Mouse (Mus musculus): ENCODE measurements around the gene Socs3. TPM values are rescaled to one million over a fixed set of nuclear protein-coding genes. Genes with fewer than 3 reads are reported as not detected.

Socs3 gene
- polyA plus RNA-seq, 1 experiment, result not detected

DNA sequence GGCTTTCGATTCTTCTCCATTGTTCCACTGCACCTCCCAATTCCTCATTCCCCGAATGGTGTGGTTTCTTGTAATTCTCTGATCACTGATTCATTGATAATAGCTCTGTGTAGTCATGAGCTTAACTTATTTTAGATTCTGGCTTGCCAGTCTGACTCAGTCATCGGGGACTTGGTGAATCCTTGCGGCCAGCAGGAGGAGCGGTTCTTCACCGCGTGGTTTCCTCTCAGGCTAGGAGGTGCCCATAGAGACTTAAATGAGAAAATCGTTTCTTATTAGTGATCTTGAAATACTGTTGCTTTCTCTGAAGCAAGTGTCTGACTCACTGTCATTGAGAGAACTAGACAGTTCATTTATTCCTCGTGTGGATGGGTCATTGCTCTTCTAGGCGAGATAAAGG is 20.1 kb upstream of the Socs3 start:
- no peak overlapping the region for H3K4me3 ChIP-seq (ENCODE audit: insufficient read depth, low read depth, low read length)
- H3K4me1 ChIP-seq (ENCODE audit: control insufficient read depth, insufficient read depth, low read length), result peaks cover 45% of the 10 kb centered on the region
- H3K27ac ChIP-seq (ENCODE audit: insufficient read depth, low read depth, low read length), result no peak overlapping the region
- no peak for TF ChIP-seq POLR2A (IDR thresholded peaks at IDR 0.05; ENCODE audit: insufficient read depth, low read depth, low read length)
- no peak for TF ChIP-seq CTCF (IDR thresholded peaks at IDR 0.05; ENCODE audit: insufficient read depth, low read depth, low read length)
- WGBS, result 18% methylated on average over 10 of the region's 10 CpGs

- Histone ChIP-seq H3K4me3 (ENCODE audit: insufficient read depth, low read depth, low read length) (no peak overlapping the region), H3K27ac (ENCODE audit: insufficient read depth, low read depth, low read length) (no peak overlapping the region), H3K4me1 (ENCODE audit: control insufficient read depth, insufficient read depth, low read length) (peaks cover 40% of the 10 kb centered on the region)
- 82% methylated on average over 4 of the region's 4 CpGs for WGBS
- no peak for TF ChIP-seq CTCF (IDR thresholded peaks at IDR 0.05; ENCODE audit: insufficient read depth, low read depth, low read length)
- TF ChIP-seq POLR2A (IDR thresholded peaks at IDR 0.05; ENCODE audit: insufficient read depth, low read depth, low read length), result no peak
Measured at GRCm38 (mm10) chr11:117989241-117989640, 19.4 kb upstream of the Socs3 start.

DNA sequence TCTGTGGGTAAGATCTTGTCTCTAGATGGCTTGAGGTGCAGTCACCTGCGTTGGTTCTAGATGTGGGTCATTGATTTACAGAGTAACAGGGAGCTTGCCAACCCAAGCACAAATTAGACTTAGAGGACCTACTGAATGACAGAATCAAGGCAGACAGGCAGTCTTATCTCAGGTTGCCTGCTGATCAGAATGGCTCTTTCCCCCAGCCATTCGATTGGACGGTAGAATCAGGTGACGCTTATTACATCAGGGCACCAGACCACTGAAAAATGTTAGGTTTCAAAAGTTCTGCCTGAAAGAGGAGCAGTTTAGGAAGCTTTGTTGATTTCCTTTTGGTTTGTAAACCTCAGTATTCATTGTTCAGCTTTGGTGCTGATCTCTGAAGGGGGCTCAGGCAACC is 18.1 kb upstream of the Socs3 start:
- peaks cover 30% of the 10 kb centered on the region for H3K4me1 ChIP-seq (ENCODE audit: control insufficient read depth, insufficient read depth, low read length)
- no peak overlapping the region for H3K4me3 ChIP-seq (ENCODE audit: insufficient read depth, low read depth, low read length)
- H3K27ac ChIP-seq (ENCODE audit: insufficient read depth, low read depth, low read length), result no peak overlapping the region
- TF ChIP-seq POLR2A (IDR thresholded peaks at IDR 0.05; ENCODE audit: insufficient read depth, low read depth, low read length), result no peak
- no peak for TF ChIP-seq CTCF (IDR thresholded peaks at IDR 0.05; ENCODE audit: insufficient read depth, low read depth, low read length)
- WGBS, result 65% methylated on average over 4 of the region's 4 CpGs

- H3K4me3 ChIP-seq (ENCODE audit: insufficient read depth, low read depth, low read length), result peak overlapping the region; percentile 86
- no peak overlapping the region for H3K27ac ChIP-seq (ENCODE audit: insufficient read depth, low read depth, low read length)
- TF ChIP-seq CTCF (IDR thresholded peaks at IDR 0.05; ENCODE audit: insufficient read depth, low read depth, low read length), result no peak
- TF ChIP-seq POLR2A (IDR thresholded peaks at IDR 0.05; ENCODE audit: insufficient read depth, low read depth, low read length), result no peak
- under 1% methylated on average over 32 of the region's 32 CpGs for whole genome bisulfite sequencing
- H3K4me1 ChIP-seq (ENCODE audit: control insufficient read depth, insufficient read depth, low read length), result peaks cover 25% of the 10 kb centered on the region
Measured at GRCm38 (mm10) chr11:117987032-117987451, 17.2 kb upstream of the Socs3 start.

- no peak for TF ChIP-seq CTCF (IDR thresholded peaks at IDR 0.05; ENCODE audit: insufficient read depth, low read depth, low read length)
- TF ChIP-seq POLR2A (IDR thresholded peaks at IDR 0.05; ENCODE audit: insufficient read depth, low read depth, low read length), result peak; percentile 94
- H3K4me3 ChIP-seq (ENCODE audit: insufficient read depth, low read depth, low read length), result peak within 1 kb of the TSS; percentile 86
- H3K4me1 ChIP-seq (ENCODE audit: control insufficient read depth, insufficient read depth, low read length), result peaks cover 23% of the 10 kb centered on the region
- WGBS, result 5% methylated on average over 51 of the region's 51 CpGs
- H3K27ac ChIP-seq (ENCODE audit: insufficient read depth, low read depth, low read length), result peak within 1 kb of the TSS; percentile 60; the same call in 1 of the 2 replicates
Measured at GRCm38 (mm10) chr11:117986126-117987031, 16.5 kb upstream of the Socs3 start, which contains the start of gene Pgs1. TSS of gene Pgs1 (plus strand) at chr11:117986292.

- Histone ChIP-seq H3K27ac (ENCODE audit: insufficient read depth, low read depth, low read length) (no peak overlapping the region), H3K4me3 (ENCODE audit: insufficient read depth, low read depth, low read length) (no peak overlapping the region), H3K4me1 (ENCODE audit: control insufficient read depth, insufficient read depth, low read length) (peaks cover 8% of the 10 kb centered on the region)
- 43% methylated on average over 7 of the region's 7 CpGs for WGBS
- TF ChIP-seq POLR2A (IDR thresholded peaks at IDR 0.05; ENCODE audit: insufficient read depth, low read depth, low read length), result no peak
- no peak for TF ChIP-seq CTCF (IDR thresholded peaks at IDR 0.05; ENCODE audit: insufficient read depth, low read depth, low read length)
Measured at GRCm38 (mm10) chr11:117983770-117984169, 13.9 kb upstream of the Socs3 start.

GRCm38 (mm10) chr11:117982426-117982825 is 12.6 kb upstream of the Socs3 start:
- TF ChIP-seq POLR2A (IDR thresholded peaks at IDR 0.05; ENCODE audit: insufficient read depth, low read depth, low read length) (no peak), CTCF (IDR thresholded peaks at IDR 0.05; ENCODE audit: insufficient read depth, low read depth, low read length) (no peak)
- Histone ChIP-seq H3K27ac (ENCODE audit: insufficient read depth, low read depth, low read length) (no peak overlapping the region), H3K4me1 (ENCODE audit: control insufficient read depth, insufficient read depth, low read length) (peaks cover 6% of the 10 kb centered on the region), H3K4me3 (ENCODE audit: insufficient read depth, low read depth, low read length) (no peak overlapping the region)
- 85% methylated on average over 5 of the region's 5 CpGs for WGBS

- TF ChIP-seq POLR2A (IDR thresholded peaks at IDR 0.05; ENCODE audit: insufficient read depth, low read depth, low read length) (no peak), CTCF (IDR thresholded peaks at IDR 0.05; ENCODE audit: insufficient read depth, low read depth, low read length) (no peak)
- H3K4me3 ChIP-seq (ENCODE audit: insufficient read depth, low read depth, low read length), result no peak overlapping the region
- 79% methylated on average over 7 of the region's 7 CpGs for WGBS
- H3K4me1 ChIP-seq (ENCODE audit: control insufficient read depth, insufficient read depth, low read length), result peaks cover 10% of the 10 kb centered on the region
- H3K27ac ChIP-seq (ENCODE audit: insufficient read depth, low read depth, low read length), result no peak overlapping the region
Measured at GRCm38 (mm10) chr11:117979388-117979787, 9.5 kb upstream of the Socs3 start.

DNA sequence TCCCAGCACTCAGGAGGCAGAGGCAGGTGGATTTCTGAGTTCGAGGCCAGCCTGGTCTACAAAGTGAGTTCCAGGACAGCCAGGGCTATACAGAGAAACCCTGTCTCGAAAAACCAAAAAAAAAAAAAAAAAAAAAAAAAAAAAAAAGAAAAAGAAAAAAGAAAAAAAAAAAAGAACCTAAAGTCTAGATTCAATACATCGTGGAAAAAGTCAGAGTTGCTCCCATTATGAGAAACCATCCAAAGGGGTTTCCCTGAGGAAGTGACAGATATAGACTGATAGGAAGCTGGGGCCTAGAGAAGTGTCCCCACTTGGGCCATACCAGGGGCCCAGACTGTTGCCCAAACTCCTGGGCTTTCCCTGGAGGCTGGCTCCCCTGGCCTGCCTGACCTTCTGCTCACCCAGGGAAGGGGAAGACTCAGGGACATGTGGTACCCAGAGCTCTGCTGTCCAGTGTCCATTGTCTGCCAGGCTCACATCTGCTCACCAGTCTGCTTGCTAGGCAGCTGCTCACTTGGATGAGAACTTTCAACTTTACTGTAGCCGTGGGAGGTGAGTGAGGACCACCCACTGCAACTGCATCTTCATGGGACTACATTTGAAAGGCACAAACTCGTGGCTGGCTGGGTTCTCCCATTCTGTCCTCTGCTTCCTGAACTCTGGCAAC is 8.0 kb upstream of the Socs3 start:
- Histone ChIP-seq H3K27ac (ENCODE audit: insufficient read depth, low read depth, low read length) (no peak overlapping the region), H3K4me3 (ENCODE audit: insufficient read depth, low read depth, low read length) (no peak overlapping the region), H3K4me1 (ENCODE audit: control insufficient read depth, insufficient read depth, low read length) (peaks cover 10% of the 10 kb centered on the region)
- WGBS, result 81% methylated on average over 5 of the region's 5 CpGs
- no peak for TF ChIP-seq CTCF (IDR thresholded peaks at IDR 0.05; ENCODE audit: insufficient read depth, low read depth, low read length)
- no peak for TF ChIP-seq POLR2A (IDR thresholded peaks at IDR 0.05; ENCODE audit: insufficient read depth, low read depth, low read length)
